Mouse (Mus musculus) Patski (cell line): ENCODE data around the gene Foxi3. TPM values are rescaled to one million over a fixed set of nuclear protein-coding genes. Genes with fewer than 3 reads are reported as not detected.

Source experiments
- ATAC-seq: fragments of 100-300 bp; one replicate; pipeline ENCODE4 v1.8.0; 2021
- CTCF ChIA-PET: fragments of 350-600 bp; sonication (Branson Sonifier 250); formaldehyde crosslinking; loops from one replicate; lab custom pipeline; 2022; ENCODE audit warnings: inconsistent platforms; lab: Charles Lee
- POLR2A ChIA-PET: fragments of 350-600 bp; sonication (Branson Sonifier 250); formaldehyde crosslinking; loops from one replicate; lab custom pipeline; 2022; ENCODE audit warnings: antibody characterized with exemption, inconsistent platforms; lab: Charles Lee
- DNase-seq: peaks from one replicate; pipeline ENCODE4 v3.0.0-alpha.2; 2011; ENCODE audit warnings: low read depth, low spot score
- H3K27me3 ChIP-seq: fragments of 371-371 bp; one replicate; pipeline ENCODE4 v1.5.1; 2021
- CTCF ChIP-seq: fragments of 100-300 bp; IDR thresholded peaks from one replicate; pipeline ENCODE4 v1.5.1; 2021
- in situ Hi-C: fragments of 300-500 bp; cut with MboI; formaldehyde crosslinking; loops from 3 replicates; pipeline ENCODE4 v1.11.1; 2018; ENCODE audit warnings: low pct_unique_long_range_greater_than_20kb, mixed read lengths
- polyA plus RNA-seq: library from polyadenylated mRNA; unstranded; gene quantifications from one replicate; pipeline ENCODE4 v1.2.3, GENCODE M21; 2021

The Foxi3 gene
- polyA plus RNA-seq, 1 experiment from 2014 or later = not detected

DNA sequence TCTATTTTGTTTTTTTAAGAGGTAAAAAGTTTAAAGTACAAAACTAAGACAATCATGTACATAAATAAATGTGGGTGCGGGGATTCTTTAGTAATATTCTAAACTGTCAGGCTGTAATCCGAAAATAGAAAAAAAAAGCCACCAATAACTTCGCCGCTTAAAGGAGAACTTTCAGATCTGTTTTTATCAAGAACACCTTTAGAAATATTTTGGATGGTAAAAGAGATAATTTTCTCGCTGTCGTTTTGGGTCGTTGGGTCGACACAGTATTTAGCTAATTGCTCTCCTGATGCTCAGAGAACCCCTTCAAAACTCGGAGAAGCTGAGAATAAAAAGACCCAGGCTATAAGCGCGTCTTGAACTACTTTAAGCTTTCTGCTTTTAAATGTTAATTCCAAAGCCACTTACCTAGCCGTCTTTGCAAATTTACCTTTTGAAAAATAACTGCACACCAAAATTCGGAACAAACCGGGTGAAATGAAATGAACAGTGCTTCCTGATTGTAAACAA, 985 bp upstream of the Foxi3 start:
- ChIA-PET POLR2A (no interaction called here), CTCF (interaction anchor here (1.4 to 4.0 kb wide), 2 partner anchors 17 to 171 kb away, joined by 4 to 16 read pairs; no protein-coding TSS in a partner anchor)
- H3K27me3 ChIP-seq = peaks cover 53% of the 10 kb centered on the region
- in situ Hi-C loops = loop anchor here (5.0 kb wide), 2 partner anchors 57 to 172 kb away; no protein-coding TSS in a partner anchor
- no peak for DNase-seq
- no peak for ATAC-seq
- TF ChIP-seq CTCF = no peak

DNA sequence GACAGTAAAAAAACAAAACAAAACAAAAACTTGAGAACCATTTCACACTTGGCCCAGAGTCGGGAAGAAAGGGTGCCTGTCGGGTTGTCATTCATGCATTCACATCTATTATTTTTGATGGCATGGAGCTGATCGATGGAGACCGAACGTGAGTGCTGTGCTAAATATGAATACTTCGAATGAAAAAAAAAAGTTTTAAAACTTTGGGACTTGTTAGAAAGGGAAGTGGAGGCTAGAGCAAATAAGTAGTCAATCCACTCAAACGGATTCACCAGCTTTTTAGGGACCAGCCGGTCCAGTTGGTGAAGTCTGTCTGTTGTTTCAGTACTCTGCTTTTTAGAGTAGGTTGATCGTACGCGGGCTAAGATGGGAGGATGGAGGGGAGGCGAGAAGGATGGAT, 490 bp upstream of the Foxi3 start:
- in situ Hi-C loops = loop anchor here (5.0 kb wide), 2 partner anchors 56 to 171 kb away; no protein-coding TSS in a partner anchor
- peaks cover 53% of the 10 kb centered on the region for H3K27me3 ChIP-seq
- ChIA-PET POLR2A (no interaction called here), CTCF (interaction anchor here (1.4 kb wide), 1 partner anchor 171 kb away, joined by 4 read pairs; no protein-coding TSS in a partner anchor)
- ATAC-seq (no peak), DNase-seq (no peak)
- no peak for TF ChIP-seq CTCF

DNA sequence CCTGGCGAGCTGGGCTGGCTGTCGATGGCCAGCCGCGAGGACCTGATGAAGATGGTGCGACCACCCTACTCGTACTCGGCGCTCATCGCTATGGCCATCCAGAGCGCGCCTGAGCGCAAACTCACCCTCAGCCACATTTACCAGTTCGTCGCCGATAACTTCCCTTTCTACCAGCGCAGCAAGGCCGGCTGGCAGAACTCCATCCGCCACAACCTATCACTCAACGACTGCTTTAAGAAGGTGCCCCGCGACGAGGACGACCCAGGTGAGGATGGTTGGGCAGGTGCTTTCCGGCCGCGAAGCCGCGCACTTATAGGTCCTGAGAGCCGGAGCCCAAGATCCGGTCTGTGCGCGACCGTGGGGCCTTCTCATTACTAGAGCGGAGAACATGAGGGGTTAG, 605 bp downstream of the Foxi3 start:
- no peak for TF ChIP-seq CTCF
- DNase-seq (no peak), ATAC-seq (no peak)
- in situ Hi-C loops = loop anchor here (5.0 kb wide), 2 partner anchors 55 to 170 kb away; no protein-coding TSS in a partner anchor
- POLR2A ChIA-PET = interaction anchor here (0.6 kb wide), 1 partner anchor 206 kb away, joined by 3 read pairs; no protein-coding TSS in a partner anchor
- CTCF ChIA-PET = interaction anchor here (1.3 to 1.4 kb wide), 2 partner anchors 30 to 170 kb away, joined by 3 to 4 read pairs; no protein-coding TSS in a partner anchor
- H3K27me3 ChIP-seq = peaks cover 46% of the 10 kb centered on the region

DNA sequence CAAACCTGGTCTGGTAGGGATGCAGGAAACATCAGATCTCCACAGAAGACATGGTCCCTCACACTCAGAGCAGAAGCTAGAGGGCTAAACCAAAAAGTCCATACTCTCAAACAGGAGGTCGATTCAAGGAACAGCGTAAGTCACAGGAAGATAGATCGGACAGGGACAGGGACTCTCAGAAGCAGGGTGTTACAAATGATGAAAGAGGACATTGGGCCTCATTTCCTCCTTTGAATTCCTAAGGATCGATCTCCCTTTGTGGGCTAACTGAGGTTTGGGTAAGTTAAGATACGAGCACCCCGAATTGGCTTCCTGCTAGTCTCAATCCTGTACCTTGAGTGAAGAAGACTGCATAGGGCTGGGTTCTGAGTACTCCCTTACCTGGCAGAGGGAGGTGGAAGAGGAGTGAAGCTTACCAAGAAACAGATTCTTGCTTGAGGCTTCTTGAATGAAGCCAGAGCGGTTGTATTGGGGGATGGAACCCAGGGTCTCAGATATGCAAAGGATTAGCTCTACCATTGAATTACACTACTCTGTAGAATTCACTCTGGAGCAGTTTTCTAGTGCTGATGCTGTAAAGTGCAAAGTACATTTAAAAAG, 1.1 kb downstream of the Foxi3 start:
- peaks cover 42% of the 10 kb centered on the region for H3K27me3 ChIP-seq
- ChIA-PET POLR2A (no interaction called here), CTCF (interaction anchor here (1.0 to 1.3 kb wide), 2 partner anchors 29 to 57 kb away, joined by 3 read pairs; no protein-coding TSS in a partner anchor)
- DNase-seq (no peak), ATAC-seq (no peak)
- in situ Hi-C loops = loop anchor here (5.0 kb wide), 2 partner anchors 55 to 170 kb away; no protein-coding TSS in a partner anchor
- TF ChIP-seq CTCF = no peak

DNA sequence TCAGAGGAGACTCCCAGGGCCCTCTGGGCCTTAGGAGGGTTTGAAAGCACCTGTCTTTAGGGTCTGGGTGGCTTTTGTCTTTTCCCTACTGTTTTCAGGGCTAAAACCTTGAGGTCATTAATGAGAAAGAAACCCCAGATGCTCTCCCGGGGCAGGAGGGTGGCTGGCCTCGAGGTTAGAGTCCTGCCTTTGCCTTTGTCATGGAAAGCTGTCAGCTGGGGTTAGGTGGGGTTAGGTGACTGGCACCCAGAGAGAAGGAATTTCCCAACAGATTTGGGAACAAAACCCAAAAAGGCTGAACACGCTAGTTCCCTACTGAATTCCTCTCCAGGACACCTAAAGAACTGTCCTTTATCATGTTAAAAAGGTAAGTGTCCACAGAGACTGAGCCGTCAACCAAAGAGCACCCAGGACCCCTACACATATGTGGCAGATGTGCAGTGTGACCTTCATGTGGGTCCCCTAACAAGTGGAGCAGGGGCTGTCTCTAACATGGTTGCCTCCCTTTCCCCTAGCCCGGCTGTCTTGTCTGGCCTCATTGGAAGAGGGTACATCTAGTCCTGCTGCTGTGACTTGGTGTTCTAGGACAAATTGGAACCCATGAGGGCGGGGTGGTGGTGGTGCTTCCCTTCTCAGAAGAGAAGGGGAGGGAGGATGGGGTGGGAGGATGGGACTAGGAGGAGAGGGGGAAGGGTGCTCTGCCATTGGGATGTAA, 7.9 kb downstream of the Foxi3 start:
- ChIA-PET POLR2A (no interaction called here), CTCF (no interaction called here)
- H3K27me3 ChIP-seq = peaks cover under 1% of the 10 kb centered on the region
- in situ Hi-C loops = no loop called here
- ATAC-seq (no peak), DNase-seq (no peak)
- TF ChIP-seq CTCF = no peak

DNA sequence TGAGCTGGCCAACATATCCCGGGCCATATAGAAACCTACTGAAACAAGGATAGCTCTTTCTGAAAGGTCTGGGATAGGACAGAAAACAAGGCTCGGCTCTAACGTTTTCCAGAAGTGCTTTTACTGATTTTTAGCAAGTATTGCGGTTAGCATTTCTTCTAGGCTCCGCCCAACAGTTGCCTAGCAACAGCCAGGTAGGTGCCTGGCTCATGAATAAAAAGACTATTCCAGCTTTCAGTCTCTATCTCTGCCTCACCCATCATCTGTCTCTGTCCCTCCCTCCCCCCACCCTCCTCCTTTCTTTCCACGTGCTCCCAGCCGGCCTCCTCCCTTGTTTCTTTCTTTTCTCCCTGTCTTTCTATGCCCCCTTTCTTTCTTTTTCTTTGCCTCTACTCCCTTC, 9.4 kb downstream of the Foxi3 start:
- in situ Hi-C loops = no loop called here
- ChIA-PET POLR2A (no interaction called here), CTCF (no interaction called here)
- no peak for ATAC-seq
- TF ChIP-seq CTCF = no peak
- H3K27me3 ChIP-seq = no peaks in the 10 kb centered on the region
- no peak for DNase-seq

DNA sequence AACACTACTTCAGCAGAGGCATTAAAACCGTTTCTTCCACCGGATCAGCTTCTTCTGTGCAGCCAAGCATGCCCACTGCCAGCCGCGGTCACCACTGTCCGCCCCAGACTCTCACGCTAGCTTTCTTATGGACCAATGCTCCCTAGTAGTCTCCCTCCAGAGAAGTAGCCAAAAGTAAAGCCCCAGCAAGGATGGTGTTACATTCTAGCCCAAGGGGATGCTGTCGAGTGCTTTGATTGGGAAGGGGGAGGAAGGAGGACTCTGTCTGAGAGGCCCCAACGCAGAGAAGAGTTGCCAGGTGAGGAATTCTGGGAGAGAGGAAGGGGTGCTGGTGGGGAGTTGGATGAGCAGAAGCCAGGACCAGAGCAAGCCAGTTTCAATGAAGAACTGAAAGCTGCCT, 11.1 kb downstream of the Foxi3 start:
- DNase-seq = peak; percentile 38
- H3K27me3 ChIP-seq = no peaks in the 10 kb centered on the region
- CTCF ChIA-PET = interaction anchor here (1.3 kb wide), 1 partner anchor 14 kb away, joined by 4 read pairs; no protein-coding TSS in a partner anchor
- in situ Hi-C loops = no loop called here
- no peak for TF ChIP-seq CTCF
- peak; percentile 78 for ATAC-seq
- POLR2A ChIA-PET = no interaction called here

DNA sequence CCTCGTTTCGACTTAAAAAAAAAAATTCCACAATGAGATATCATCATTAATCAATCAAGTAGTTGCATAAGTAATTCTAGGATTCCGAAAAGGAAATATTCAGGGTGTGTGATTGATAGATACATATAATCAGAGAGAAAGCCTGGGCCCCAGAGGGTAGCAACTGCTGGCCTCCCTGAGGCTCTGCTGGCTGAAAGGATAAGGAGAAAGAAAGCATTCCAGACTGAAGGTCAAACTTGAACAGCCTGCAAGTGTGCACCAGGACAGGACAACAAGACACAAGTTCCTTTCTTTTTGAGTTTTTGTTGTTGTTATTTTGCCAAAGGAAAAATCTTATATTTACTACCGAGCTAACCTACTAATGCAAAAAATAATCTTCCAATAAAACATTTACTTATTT, 12.0 kb downstream of the Foxi3 start:
- no peak for ATAC-seq
- no peak for DNase-seq
- in situ Hi-C loops = no loop called here
- no peak for TF ChIP-seq CTCF
- POLR2A ChIA-PET = no interaction called here
- H3K27me3 ChIP-seq = no peaks in the 10 kb centered on the region
- CTCF ChIA-PET = interaction anchor here (1.3 kb wide), 1 partner anchor 15 kb away, joined by 4 read pairs; no protein-coding TSS in a partner anchor

DNA sequence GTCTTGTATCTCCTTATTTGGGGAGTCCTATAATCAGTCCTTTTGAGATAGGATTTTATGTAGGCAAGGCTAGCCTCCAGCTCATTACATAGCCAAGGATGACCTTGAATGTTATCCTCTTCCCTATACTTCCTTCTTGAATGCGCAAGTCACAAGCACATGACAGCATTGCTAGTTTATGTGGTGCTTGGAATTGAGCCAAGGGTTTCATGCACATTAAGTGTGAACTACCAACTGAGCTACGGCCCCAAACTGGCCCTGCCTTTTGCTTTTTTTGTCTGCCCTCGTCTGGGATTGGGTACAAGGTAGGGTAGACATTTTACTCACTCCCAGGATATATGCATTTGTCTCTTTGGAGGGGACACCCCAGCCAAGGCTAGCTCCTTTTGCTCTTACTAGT, 16.7 kb downstream of the Foxi3 start:
- no peaks in the 10 kb centered on the region for H3K27me3 ChIP-seq
- ATAC-seq (no peak), DNase-seq (no peak)
- no peak for TF ChIP-seq CTCF
- ChIA-PET POLR2A (no interaction called here), CTCF (interaction anchor here (1.3 to 1.7 kb wide), 2 partner anchors 10 to 19 kb away, joined by 4 read pairs; no protein-coding TSS in a partner anchor)
- in situ Hi-C loops = no loop called here

DNA sequence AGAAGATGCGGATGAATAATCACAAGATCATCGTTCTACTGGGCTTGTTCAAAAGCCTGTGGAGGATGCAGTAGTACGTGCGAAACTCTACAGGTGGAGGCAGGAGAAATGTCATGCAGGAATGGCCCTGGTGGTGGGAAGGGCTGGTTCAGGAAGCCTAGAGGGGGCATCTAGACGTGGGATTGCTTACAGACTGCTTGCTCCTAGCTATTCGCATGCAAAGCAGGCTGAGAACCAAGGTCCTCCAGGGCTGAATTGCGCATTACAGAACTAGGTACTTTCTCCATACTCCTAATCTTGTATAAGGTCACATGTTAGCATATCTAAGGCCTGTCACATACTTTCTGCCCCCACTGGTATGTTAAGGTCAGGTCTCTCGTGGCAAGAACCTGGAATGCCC, 24.7 kb downstream of the Foxi3 start:
- CTCF ChIA-PET = no interaction called here
- in situ Hi-C loops = no loop called here
- POLR2A ChIA-PET = no interaction called here
- DNase-seq = no peak
- H3K27me3 ChIP-seq = no peaks in the 10 kb centered on the region
- TF ChIP-seq CTCF = no peak
- ATAC-seq = no peak

DNA sequence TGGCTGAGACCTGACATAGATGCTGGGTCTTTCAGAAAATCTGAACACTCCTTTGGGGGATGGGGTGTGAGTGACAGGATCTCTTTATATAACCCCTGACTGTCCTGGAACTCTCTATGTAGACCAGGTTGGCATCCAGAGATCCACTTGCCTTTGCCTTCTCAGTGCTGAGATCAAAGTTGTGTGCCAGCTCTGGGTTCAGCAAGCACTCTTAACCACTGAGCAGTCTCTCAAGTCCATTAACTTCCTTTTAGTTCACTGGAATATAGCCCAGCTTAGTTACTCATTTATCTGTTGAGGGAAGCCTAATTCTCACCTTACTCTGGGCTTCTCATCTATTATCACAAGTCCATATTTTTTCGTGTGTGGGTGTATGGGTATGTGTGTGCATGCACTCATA, 26.1 kb downstream of the Foxi3 start:
- TF ChIP-seq CTCF = no peak
- no peaks in the 10 kb centered on the region for H3K27me3 ChIP-seq
- POLR2A ChIA-PET = no interaction called here
- in situ Hi-C loops = no loop called here
- ATAC-seq (no peak), DNase-seq (no peak)
- CTCF ChIA-PET = no interaction called here
